Mouse (Mus musculus) cerebellum, postnatal 25 days (tissue): ENCODE data around the gene Lag3.
"Not testable (repeated sequence)": the region's sequence is repeated elsewhere in the genome, so short reads cannot be mapped to it uniquely, and the experiment has no call there.

Experiments used
- DNase-seq, 2 experiments: peaks; one replicate each; pipeline ENCODE4 v3.0.0; 2021; ENCODE audit warnings: mixed read lengths in 2 of 2

Gene Lag3

GRCm38 (mm10) chr6:124900056-124900800 is 11.3 kb downstream of the Lag3 start:
- DNase-seq, result peak; percentile 45 to 49

GRCm38 (mm10) chr6:124898359-124898758 is 13.1 kb downstream of the Lag3 start:
- DNase-seq, result no peak

GRCm38 (mm10) chr6:124894113-124894512 is 17.4 kb downstream of the Lag3 start:
- DNase-seq, result not testable (repeated sequence)

GRCm38 (mm10) chr6:124890997-124891396 is 20.5 kb downstream of the Lag3 start:
- no peak for DNase-seq

DNA sequence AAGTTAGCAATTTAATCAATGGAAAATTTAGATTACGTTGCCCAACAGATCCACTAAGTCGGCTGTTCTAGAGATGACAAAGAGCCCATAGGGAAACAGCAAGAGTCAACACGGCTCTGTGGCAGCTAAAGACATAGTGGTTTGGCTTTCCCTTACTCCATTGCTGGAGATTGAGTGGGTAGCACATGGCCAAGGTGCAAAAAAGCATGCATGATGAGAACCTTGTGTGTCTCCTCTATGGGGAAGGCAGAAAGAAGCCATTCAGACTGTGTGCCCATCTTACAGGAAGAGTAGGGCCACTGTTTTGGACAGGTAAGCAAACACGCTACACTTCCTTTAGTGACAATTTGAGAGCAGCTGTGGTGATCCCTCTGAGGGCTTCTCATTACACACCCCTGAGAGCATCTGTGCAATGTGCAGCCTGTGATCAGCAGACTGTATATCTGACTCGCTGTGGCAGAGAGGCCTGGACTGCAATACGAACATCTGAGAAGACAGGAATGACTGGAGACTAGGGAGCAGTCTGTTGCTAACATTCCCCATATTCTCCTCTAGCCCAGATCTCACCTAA is 22.9 kb downstream of the Lag3 start:
- no peak for DNase-seq

DNA sequence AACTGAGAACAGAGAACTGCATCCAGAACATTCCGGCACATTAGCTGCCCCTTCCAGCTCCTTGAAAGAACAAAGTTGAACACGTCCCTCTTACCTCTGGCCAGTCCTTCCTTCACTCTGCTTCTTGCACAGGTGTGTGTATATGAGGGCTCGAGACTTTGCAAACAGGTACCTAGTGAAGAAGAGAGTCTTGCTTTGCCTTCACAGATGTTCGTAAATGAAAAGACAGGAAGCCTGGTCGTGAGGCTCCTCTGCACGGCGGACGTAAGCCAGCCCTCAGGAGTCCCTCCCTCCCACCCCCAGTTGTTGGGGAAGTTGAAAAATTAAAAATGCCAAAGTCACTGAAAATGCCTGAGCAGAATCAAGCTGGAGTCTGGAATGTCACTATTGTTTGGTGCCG is 23.5 kb downstream of the Lag3 start, which contains the start of gene Cd4:
Cd4 (minus strand) TSS at position 236 of the 400 bp plus-strand sequence.
- DNase-seq, result no peak

DNA sequence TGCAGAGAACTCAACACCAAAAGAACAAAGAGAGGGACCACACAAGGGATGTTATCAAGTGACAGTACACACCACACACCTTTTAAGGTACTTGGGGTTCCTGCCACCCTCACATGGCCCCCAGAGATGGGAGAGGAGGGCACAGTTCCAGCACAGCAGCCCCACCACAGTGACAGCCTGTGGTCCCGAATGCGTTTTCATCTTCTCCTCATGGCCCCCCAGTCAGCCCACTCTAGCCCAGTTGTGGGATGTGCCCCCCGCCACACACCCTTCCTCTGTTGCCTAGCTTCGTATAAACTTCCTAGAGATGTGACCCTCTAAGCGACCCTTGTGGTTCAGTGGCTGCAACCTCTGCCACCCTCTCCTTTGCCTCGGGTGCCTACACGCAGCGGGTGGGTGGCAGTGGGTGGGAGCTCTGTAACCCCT is 25.5 kb downstream of the Lag3 start:
- no peak for DNase-seq

DNA sequence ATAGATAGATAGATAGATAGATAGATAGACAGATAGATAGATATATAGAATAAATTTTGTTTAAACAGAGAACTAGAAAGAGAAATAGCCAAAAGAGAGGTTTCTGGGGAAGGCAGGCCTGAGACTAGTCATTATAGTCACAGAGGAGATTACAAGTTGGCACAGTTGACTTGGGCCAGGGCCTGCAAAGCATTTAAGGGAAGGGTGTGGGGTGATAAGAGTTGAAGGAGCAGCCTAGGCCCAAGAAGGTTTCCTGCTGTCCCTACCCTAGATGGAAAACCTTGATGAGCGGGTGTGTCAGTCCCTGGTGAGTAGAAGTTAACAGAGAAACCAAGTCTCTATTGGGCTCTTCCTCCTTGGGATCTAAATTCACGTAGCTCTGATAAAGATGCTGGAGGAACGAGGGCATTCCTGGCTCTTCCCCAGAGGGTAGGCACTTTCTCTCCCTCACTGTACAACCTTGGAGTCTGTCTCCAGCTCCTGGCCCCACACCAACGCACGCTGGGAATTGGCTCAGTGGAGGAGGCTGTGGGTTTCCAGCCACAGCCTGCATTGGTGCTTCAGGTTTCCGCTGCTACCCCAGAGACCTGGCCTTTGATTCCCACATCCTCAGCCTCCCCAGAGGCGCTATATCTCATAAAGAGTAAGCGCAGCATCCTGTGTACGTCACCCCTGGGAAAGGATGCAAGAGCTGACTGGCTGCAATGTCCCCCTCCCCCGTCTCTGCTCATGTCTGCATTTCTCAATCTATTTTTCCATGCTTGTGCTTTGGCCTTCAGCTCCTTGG is 26.6 kb downstream of the Lag3 start:
- DNase-seq, result peak; percentile 92 to 93

DNA sequence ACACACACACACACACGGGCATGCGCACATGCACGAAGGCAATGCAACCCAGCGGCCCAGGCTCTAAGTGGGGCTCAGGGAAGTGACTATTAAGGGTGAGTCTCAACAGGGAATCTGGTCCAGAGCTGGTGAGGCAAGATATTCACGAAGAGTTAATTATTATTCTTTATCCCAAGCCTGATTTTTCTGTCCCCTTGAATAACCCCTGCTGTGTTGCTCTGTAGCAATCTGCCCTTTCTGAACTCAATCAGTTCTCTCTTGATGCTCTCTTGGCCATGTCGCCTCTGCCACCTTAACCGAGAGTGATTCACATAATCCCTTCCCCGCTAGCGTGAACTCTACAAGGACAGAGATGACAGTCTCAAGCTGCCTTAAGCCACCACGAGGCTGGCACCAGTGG is 28.2 kb downstream of the Lag3 start:
- no peak for DNase-seq

- DNase-seq, result no peak
Measured at GRCm38 (mm10) chr6:124881821-124882220, 29.7 kb downstream of the Lag3 start.

- no peak for DNase-seq
Measured at GRCm38 (mm10) chr6:124879390-124879789, 32.1 kb downstream of the Lag3 start.

DNA sequence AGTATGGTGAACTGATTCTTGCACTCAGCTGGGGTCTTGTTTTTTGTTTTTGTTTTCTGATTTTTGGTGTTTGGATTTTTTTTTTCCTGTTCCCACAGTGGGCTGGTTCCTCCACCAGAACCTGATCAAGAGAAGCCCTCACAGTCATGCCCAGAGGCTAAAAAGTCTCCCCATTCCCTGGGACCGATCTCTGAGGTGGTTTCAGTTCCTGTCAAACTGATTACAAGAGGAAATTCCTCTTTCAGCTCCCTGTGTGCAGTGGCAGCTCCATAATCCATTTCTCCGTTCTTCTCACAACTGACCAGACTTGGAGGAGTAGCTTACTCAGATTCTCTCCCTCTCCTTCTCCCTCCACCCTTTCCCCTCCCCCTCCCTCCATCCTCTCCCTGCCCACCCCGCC is 37.2 kb downstream of the Lag3 start:
- no peak for DNase-seq

GRCm38 (mm10) chr6:124866560-124866959 is 44.9 kb downstream of the Lag3 start:
- DNase-seq, result no peak

DNA sequence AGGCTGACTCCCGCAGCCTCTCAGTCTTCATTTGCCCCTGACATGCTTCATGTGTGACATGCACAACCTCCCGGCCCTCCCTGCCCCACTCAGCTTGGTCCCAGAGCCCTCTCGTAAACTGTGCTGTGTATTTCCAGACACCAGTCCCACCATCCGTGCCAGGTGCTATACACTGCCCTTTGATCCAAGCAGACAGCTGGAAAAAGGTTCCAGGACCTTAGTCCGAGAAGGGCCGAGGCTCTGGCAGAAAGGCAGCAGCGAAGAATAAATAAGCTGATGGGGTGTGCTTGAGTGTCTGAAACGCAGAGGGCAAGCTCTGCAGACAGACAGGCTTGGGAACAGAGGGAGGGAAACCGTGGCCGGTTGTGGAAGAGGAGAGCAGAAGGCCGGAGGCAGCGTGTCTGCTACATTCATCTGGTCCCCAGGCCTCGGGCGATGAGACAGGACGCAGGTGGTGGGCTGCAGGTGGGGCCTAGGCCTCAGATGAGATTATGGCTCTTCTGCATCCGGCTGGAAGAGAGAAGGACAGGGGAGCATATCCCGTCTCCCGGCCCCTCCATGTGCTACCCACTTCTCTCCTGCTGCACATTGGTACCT is 45.6 kb downstream of the Lag3 start:
- peak; percentile 32 to 38 for DNase-seq

- DNase-seq, result peak; percentile 82 to 86
Measured at GRCm38 (mm10) chr6:124863658-124864298, 47.7 kb downstream of the Lag3 start, which contains the start of gene Gpr162. Gene Gpr162 (minus strand): TSS chr6:124863983.

- DNase-seq, result peak; percentile 53 to 56
Measured at GRCm38 (mm10) chr6:124863125-124863657, 48.3 kb downstream of the Lag3 start.

DNA sequence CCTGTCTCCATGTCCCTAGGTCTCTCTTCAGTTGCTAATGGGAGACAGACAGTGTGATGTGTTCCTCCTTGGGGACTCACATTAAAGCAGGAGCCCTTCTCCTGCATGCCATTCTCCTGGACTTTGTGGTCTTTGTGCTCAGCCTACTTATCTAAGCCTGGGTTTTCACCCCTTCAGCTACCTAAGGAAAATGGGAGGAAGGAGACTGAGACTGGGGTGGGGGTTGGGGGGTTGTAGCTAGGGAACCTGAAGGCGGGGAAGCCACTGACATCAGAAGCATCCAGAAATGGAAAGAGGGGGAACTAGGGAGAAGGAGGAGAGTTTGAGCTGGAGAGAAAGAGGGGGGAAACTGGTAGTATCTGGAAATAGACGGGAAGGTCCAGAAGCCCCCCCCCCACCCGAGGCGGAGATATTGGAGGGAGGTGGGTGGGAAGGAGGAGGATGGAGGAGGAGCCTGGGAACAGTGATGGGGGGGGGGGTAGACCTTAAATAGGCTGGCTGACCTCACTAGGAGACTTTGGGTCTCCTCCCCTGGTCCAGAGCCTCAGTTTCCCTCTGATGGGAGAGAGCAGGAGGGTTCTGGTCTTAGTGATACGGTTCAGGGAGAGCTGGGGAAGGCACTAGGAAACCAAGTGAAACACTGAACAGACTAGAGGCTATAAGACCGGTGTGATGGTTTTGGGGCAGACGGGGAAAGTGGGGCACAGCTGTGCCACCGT is 48.9 kb downstream of the Lag3 start:
- peak; percentile 35 to 38 for DNase-seq

GRCm38 (mm10) chr6:124861802-124862201 is 49.7 kb downstream of the Lag3 start:
- peak in 1 of 2 experiments; percentile 59 for DNase-seq

- peak in 1 of 2 experiments; percentile 57 for DNase-seq
Measured at GRCm38 (mm10) chr6:124861266-124861665, 50.2 kb downstream of the Lag3 start.

- DNase-seq, result peak in 1 of 2 experiments; percentile 38
Measured at GRCm38 (mm10) chr6:124860511-124860910, 51.0 kb downstream of the Lag3 start.

GRCm38 (mm10) chr6:124859725-124860124 is 51.8 kb downstream of the Lag3 start:
- peak; percentile 96 to 97 for DNase-seq
